8 mouse cellular contexts compared by ENCODE assay signal in genomic region chr2:15049117-15049873, GRCm38 (mm10). TPM values are rescaled to one million over a fixed set of nuclear protein-coding genes. Genes with fewer than 3 reads are reported as not detected.
A peak's percentile ranks its signal among the peaks of the same experiment; 100 is the strongest.
DNase-seq lines count a peak whose midpoint lies in the region; ATAC-seq and TF ChIP-seq lines count a peak whose summit lies in the region.

Gene Arl5b (plus strand): TSS chr2:15049395.

- DNase-seq in c-Kit-negative CD71-positive TER-119-positive erythroid progenitor cells, embryonic 14.5 days (ENCODE audit: low read depth, low spot score): peak; percentile 87
- DNase-seq in fat pad, adult 2 months (ENCODE audit: extremely low read depth, low read depth, low spot score): peak; percentile 64
- DNase-seq in kidney, postnatal 10 days: peak; percentile 96
- DNase-seq in liver, embryonic 11.5 days (ENCODE audit: low spot score): peak; percentile 79
- DNase-seq in spleen, postnatal 4 days (ENCODE audit: low spot score in 2 of 2): peak; percentile 83 to 90

- peak within 1 kb of the TSS; percentile 71 for H3K4me3 ChIP-seq in heart, embryonic 13.5 days
- peak within 1 kb of the TSS; percentile 61 for H3K4me3 ChIP-seq in liver, embryonic 11.5 days (ENCODE audit: low read depth, low read length)
- peak within 1 kb of the TSS; percentile 51 for H3K4me3 ChIP-seq in myocyte

- peak within 1 kb of the TSS; percentile 82 for H3K4me2 ChIP-seq in heart, embryonic 13.5 days
- H3K4me2 ChIP-seq in liver, embryonic 11.5 days: peak within 1 kb of the TSS; percentile 66
- peak within 1 kb of the TSS; percentile 97 for H3K4me2 ChIP-seq in myocyte (ENCODE audit: low read depth)

- H3ac ChIP-seq in myocyte (ENCODE audit: control insufficient read depth, insufficient read length): no peak within 1 kb of the TSS

- peak within 1 kb of the TSS; percentile 67 for H3K27ac ChIP-seq in heart, embryonic 13.5 days (replicated peaks)
- H3K27ac ChIP-seq in liver, embryonic 11.5 days (ENCODE audit: low read depth, low read length): no peak within 1 kb of the TSS

- no peaks in the 10 kb centered on the region for H3K9me3 ChIP-seq in heart, embryonic 13.5 days
- no peaks in the 10 kb centered on the region for H3K9me3 ChIP-seq in liver, embryonic 11.5 days (ENCODE audit: control insufficient read depth, low read length)

- 7% methylated on average over 20 of the region's 20 CpGs for WGBS in heart, embryonic 13.5 days
- WGBS in liver, embryonic 11.5 days: 6% methylated on average over 20 of the region's 20 CpGs

- H3K79me2 ChIP-seq in myocyte (ENCODE audit: control insufficient read depth, insufficient read depth): no peaks in the 10 kb centered on the region

- H3K27me3 ChIP-seq in heart, embryonic 13.5 days (replicated peaks): no peaks in the 10 kb centered on the region
- H3K27me3 ChIP-seq in liver, embryonic 11.5 days (replicated peaks; ENCODE audit: control insufficient read depth, insufficient read depth, low read length): no peaks in the 10 kb centered on the region
- H3K27me3 ChIP-seq in myocyte (ENCODE audit: control insufficient read depth, insufficient read depth, insufficient read length): no peaks in the 10 kb centered on the region

- TF ChIP-seq POLR2A in myocyte (IDR thresholded peaks at IDR 0.05; ENCODE audit: insufficient read length, low read depth): peak; percentile 54

- H3K4me1 ChIP-seq in heart, embryonic 13.5 days: peaks cover 17% of the 10 kb centered on the region
- no peaks in the 10 kb centered on the region; the same call in 1 of the 2 replicates for H3K4me1 ChIP-seq in liver, embryonic 11.5 days (replicated peaks; ENCODE audit: control insufficient read depth, insufficient read depth, low read length)

- peaks cover 9% of the 10 kb centered on the region; the same call in 1 of the 2 replicates for H3K36me3 ChIP-seq in heart, embryonic 13.5 days
- H3K36me3 ChIP-seq in liver, embryonic 11.5 days (ENCODE audit: control insufficient read depth, insufficient read depth, low read length): no peaks in the 10 kb centered on the region
- H3K36me3 ChIP-seq in myocyte (ENCODE audit: control insufficient read depth, insufficient read depth): no peaks in the 10 kb centered on the region

- ATAC-seq in CD4-positive, CD25-positive, alpha-beta regulatory T cell, adult 4 months: peak; percentile 98
- peak; percentile 90 for ATAC-seq in heart, embryonic 13.5 days (ENCODE audit: extremely low read depth, insufficient number of reproducible peaks, low FRiP score, low TSS enrichment)
- peak; percentile 99 for ATAC-seq in liver, embryonic 11.5 days (replicated peaks; ENCODE audit: low FRiP score)

- peak within 1 kb of the TSS; percentile 81 for H3K9ac ChIP-seq in heart, embryonic 13.5 days
- peak within 1 kb of the TSS; percentile 62 for H3K9ac ChIP-seq in liver, embryonic 11.5 days (ENCODE audit: low read depth, low read length)

TF ChIP-seq in myocyte, 11 proteins besides CTCF, POLR2A, EP300 and RAD21:
- TF ChIP-seq MYOG (IDR thresholded peaks at IDR 0.05; ENCODE audit: control insufficient read depth in 1 of 3, insufficient read depth in 1 of 3, insufficient read length in 2 of 3, low read depth in 2 of 3) (no peak), SRF (IDR thresholded peaks at IDR 0.05; ENCODE audit: control insufficient read depth, insufficient read length, low read depth) (no peak), POLR2AphosphoS2 (IDR thresholded peaks at IDR 0.05; ENCODE audit: insufficient read length, low read depth) (peak; percentile 53), TCF3 (IDR thresholded peaks at IDR 0.05; ENCODE audit: insufficient read length, low read depth) (no peak), USF1 (IDR thresholded peaks at IDR 0.05; ENCODE audit: low read depth) (no peak), CEBPB (IDR thresholded peaks at IDR 0.05; ENCODE audit: insufficient read depth, poor library complexity, severe bottlenecking) (no peak), TCF12 (IDR thresholded peaks at IDR 0.05; ENCODE audit: insufficient read depth, poor library complexity, severe bottlenecking) (no peak), MAX (IDR thresholded peaks at IDR 0.05; ENCODE audit: low read depth) (no peak), REST (IDR thresholded peaks at IDR 0.05; ENCODE audit: insufficient read depth, insufficient read length) (no peak), E2F4 (IDR thresholded peaks at IDR 0.05; ENCODE audit: insufficient read depth) (peak; percentile 93), MYOD1 (IDR thresholded peaks at IDR 0.05; ENCODE audit: control insufficient read depth in 1 of 3, insufficient read length in 2 of 3, low read depth in 2 of 3) (peak in 1 of 3 experiments; percentile 27)

RNA-seq across cellular contexts. Expression of gene Arl5b, which starts in this region (rescaled TPM):
- polyA plus RNA-seq in CD4-positive, CD25-positive, alpha-beta regulatory T cell, adult 4 months (2017; shearing (Covaris generic)): 1 to 10 TPM; 6.7 to 9.5 TPM
- polyA plus RNA-seq in heart, embryonic 13.5 days (2015; fragmentation: Nextera tagmentation; extraction: Ambion mirVana): 17.1 and 21.7 TPM in 2 replicates
- polyA plus RNA-seq in liver, embryonic 11.5 days (2014; fragmentation: Nextera tagmentation; extraction: Ambion mirVana): 17.0 and 20.8 TPM in 2 replicates
- 4.3 TPM for polyA plus RNA-seq in myocyte (2012; fragmentation: generic; extraction: Trizol)
